Mouse (Mus musculus) cerebellum, adult 2 months (tissue): Measurements from ENCODE around the gene Tesk2.

Experiments used
- CTCF ChIP-seq: fragments of 200-500 bp; IDR thresholded peaks from 2 replicates; pipeline ENCODE4 v1.5.1; 2011; ENCODE audit warnings: low read depth, mild to moderate bottlenecking, control low read depth, low read length, moderate library complexity, borderline replicate concordance; ENCODE audit not compliant: insufficient read depth
- POLR2A ChIP-seq: fragments of 200-500 bp; IDR thresholded peaks from 2 replicates; pipeline ENCODE4 v1.6.1; 2011; ENCODE audit warnings: low read length, control low read depth, borderline replicate concordance; ENCODE audit not compliant: insufficient read depth

DNA sequence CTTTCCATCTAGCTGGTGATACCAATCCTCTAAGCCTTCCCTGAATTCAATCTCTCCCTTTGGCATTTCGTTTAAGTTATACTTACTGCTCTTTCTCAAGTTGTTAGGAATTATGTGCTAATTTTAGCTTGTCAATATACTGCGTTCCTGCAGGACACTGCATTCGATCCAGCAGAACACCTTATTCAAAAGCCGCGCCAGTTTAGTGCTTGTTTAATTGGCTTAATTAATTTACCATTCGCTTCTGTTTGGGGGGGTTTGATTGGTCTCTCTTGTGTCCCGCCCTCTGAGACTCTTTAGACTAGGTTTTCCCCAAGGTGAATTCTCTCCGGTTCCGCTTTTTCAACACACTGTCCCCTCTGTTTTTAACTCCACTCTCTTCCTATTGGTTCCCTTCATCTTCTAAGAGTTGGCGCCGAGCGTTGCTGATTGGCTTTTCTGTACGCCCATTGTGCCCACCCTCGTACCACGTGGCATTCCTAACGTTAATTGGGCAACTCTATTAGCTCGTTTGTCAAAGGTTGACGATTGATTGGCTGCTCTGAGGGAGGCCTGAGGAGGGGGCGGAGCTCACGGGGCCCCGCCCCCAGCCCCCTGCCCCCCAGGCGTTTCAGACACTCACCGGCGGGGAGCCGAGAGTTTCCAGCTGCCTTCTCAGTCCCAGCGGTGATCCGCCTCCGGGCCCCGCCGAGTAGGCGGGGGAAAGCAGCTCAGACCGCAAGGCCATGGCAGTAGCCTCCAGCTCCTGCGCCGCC is at the start of gene Tesk2:
- TF ChIP-seq POLR2A (peak; percentile 28; the same call in 1 of the 2 replicates), CTCF (no peak)
